Mouse (Mus musculus) granulocyte monocyte progenitor cell, adult 5-6 weeks (primary cell): ENCODE results near the gene Nxpe2. TPM values are rescaled to one million over a fixed set of nuclear protein-coding genes. Genes with fewer than 3 reads are reported as not detected.
"Not testable (repeated sequence)": the region's sequence is repeated elsewhere in the genome, so short reads cannot be mapped to it uniquely, and the experiment has no call there.

Experiments used
- ATAC-seq: replicated peaks from 2 replicates; pipeline ENCODE4 v1.8.0; 2016; ENCODE audit warnings: mild to moderate bottlenecking, moderate TSS enrichment, inconsistent platforms; ENCODE audit not compliant: poor library complexity, severe bottlenecking
- total RNA-seq, 2 experiments: library from RNA; stranded (forward) in 1 of 2; stranded (reverse) in 1 of 2; fragments of 200-712, 200-1000 nt in 1 of 2; fragments of >200 nt in 1 of 2; fragmentation: Nextera tagmentation in 1 of 2; gene quantifications; 2 replicates each; pipeline ENCODE4 v1.2.3; 2014 to 2017

Nxpe2 gene
- total RNA-seq, 2 experiments from 2014 or later = 1.7 to 4.9 TPM

GRCm38 (mm10) chr9:48303564-48303963 lies 49.7 kb downstream of the Nxpe2 start:
- ATAC-seq = not testable (repeated sequence)

- no peak for ATAC-seq
Observed at GRCm38 (mm10) chr9:48298983-48299382, 54.3 kb downstream of the Nxpe2 start.

- peak; percentile 82 for ATAC-seq
Observed at GRCm38 (mm10) chr9:48294754-48295153, 58.5 kb downstream of the Nxpe2 start.

- ATAC-seq = no peak
Observed at GRCm38 (mm10) chr9:48290281-48290680, 63.0 kb downstream of the Nxpe2 start.

- ATAC-seq = no peak
Observed at GRCm38 (mm10) chr9:48284221-48284620, 69.0 kb downstream of the Nxpe2 start.

GRCm38 (mm10) chr9:48276831-48277230 lies 76.4 kb downstream of the Nxpe2 start:
- ATAC-seq = no peak

Other genes starting within 250 kb of the Nxpe2 start
- gene Nxpe4, start 191.4 kb downstream of the Nxpe2 start, total RNA-seq (2014; fragmentation: Nextera tagmentation) = 0.77 and 1.7 TPM in 2 replicates
- 0.93 and 1.8 TPM in 2 replicates for gene Nxpe4, start 191.4 kb downstream of the Nxpe2 start, total RNA-seq (2017)
- 93.9 and 124 TPM in 2 replicates for gene Rexo2, start 127.2 kb upstream of the Nxpe2 start, total RNA-seq (2014; fragmentation: Nextera tagmentation)
- 131 and 156 TPM in 2 replicates for gene Rexo2, start 127.2 kb upstream of the Nxpe2 start, total RNA-seq (2017)
- gene Rbm7, start 141.8 kb upstream of the Nxpe2 start, total RNA-seq (2014; fragmentation: Nextera tagmentation) = 76.4 and 85.5 TPM in 2 replicates
- 105 and 130 TPM in 2 replicates for gene Rbm7, start 141.8 kb upstream of the Nxpe2 start, total RNA-seq (2017)
- gene Gm5617, start 142.0 kb upstream of the Nxpe2 start, total RNA-seq (2014; fragmentation: Nextera tagmentation) = 4.6 and 25.5 TPM in 2 replicates
- gene Gm5617, start 142.0 kb upstream of the Nxpe2 start, total RNA-seq (2017) = 0.52 and 4.2 TPM in 2 replicates